Mouse (Mus musculus) E14TG2a.4 (cell line): ENCODE data around the gene Il17rc.

ENCODE experiments used
- CTCF ChIP-seq: conservative IDR thresholded peaks from 2 replicates; pipeline ENCODE4 v1.5.1; 2014; ENCODE audit warnings: low read length
- NANOG ChIP-seq: IDR thresholded peaks from 2 replicates; pipeline ENCODE4 v1.6.1; 2014; ENCODE audit warnings: borderline replicate concordance, low read length, mixed read lengths
- POU5F1 ChIP-seq: IDR thresholded peaks from 2 replicates; pipeline ENCODE4 v1.6.1; 2014; ENCODE audit warnings: low read length, borderline replicate concordance

DNA sequence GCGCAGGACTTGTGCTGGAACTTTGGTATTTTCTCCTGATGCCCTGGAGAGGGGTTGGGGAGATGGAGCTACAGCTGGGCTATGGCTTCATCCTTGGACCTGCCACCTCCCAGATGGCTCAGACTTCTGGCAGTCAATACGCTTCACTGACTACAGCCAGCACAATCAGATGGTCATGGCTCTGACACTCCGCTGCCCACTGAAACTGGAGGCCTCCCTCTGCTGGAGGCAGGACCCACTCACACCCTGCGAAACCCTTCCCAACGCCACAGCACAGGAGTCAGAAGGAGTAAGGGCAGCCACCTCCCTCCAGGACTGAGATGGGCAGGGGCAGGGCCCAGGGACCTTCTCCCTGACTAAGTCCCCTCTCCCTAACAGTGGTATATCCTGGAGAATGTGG is 5.6 kb upstream of the Il17rc start:
- TF ChIP-seq CTCF (no peak), NANOG (no peak), POU5F1 (no peak)
